Mouse (Mus musculus): ENCODE measurements at regions not wholly inside any gene's neighbourhood (a gene's known extent, or its start where the extent isn't known, plus 50 kb on each side); places are given as distances from the start of the nearest gene placed in this dataset.

DNA sequence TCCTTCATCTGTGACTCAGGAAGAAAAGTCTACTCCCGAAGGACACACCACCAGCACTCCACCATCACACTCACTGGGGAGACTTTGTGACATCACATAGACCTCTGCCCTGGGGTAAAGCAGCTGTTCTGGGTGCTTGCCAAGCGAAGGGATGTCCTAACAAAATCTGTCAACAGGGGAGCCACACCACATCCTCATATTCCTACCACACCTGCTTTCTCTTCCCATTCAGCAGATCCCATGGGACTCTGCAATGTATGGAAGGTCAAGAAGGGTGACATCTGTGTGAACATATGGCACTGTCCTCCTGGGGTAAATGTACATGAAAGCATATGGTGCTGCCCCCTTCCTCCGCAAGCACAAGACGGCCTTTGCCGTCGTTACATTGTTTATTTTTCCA, 375.5 kb downstream of the Etv1 start:
- Histone ChIP-seq H3K27ac (no peak overlapping the region), H3K4me1 (no peaks in the 10 kb centered on the region), H3K9me3 (no peaks in the 10 kb centered on the region), H3K27me3 (ENCODE audit: insufficient read depth, poor library complexity, severe bottlenecking) (no peaks in the 10 kb centered on the region), H3K36me3 (no peaks in the 10 kb centered on the region), H3K4me3 (no peak overlapping the region)
- 79% methylated on average over 6 of the region's 6 CpGs for WGBS
- no peak for DNase-seq (ENCODE audit: low spot score)

- WGBS = 72% methylated on average over 4 of the region's 4 CpGs
- Histone ChIP-seq H3K9me3 (no peaks in the 10 kb centered on the region), H3K36me3 (no peaks in the 10 kb centered on the region), H3K27me3 (ENCODE audit: insufficient read depth, poor library complexity, severe bottlenecking) (no peaks in the 10 kb centered on the region), H3K27ac (no peak overlapping the region), H3K4me3 (no peak overlapping the region), H3K4me1 (no peaks in the 10 kb centered on the region)
- DNase-seq (ENCODE audit: low spot score) = no peak
Measured at GRCm38 (mm10) chr12:39176958-39177357, 397.8 kb downstream of the Etv1 start.

GRCm38 (mm10) chr12:39224073-39224472, 444.9 kb downstream of the Etv1 start:
- no peaks in the 10 kb centered on the region for H3K36me3 ChIP-seq
- no peak overlapping the region for H3K27ac ChIP-seq
- no peak for DNase-seq (ENCODE audit: low spot score)
- H3K9me3 ChIP-seq = no peaks in the 10 kb centered on the region
- 78% methylated on average over 4 of the region's 4 CpGs for WGBS
- no peak overlapping the region for H3K4me3 ChIP-seq
- no peaks in the 10 kb centered on the region for H3K27me3 ChIP-seq (ENCODE audit: insufficient read depth, poor library complexity, severe bottlenecking)
- H3K4me1 ChIP-seq = no peaks in the 10 kb centered on the region

DNA sequence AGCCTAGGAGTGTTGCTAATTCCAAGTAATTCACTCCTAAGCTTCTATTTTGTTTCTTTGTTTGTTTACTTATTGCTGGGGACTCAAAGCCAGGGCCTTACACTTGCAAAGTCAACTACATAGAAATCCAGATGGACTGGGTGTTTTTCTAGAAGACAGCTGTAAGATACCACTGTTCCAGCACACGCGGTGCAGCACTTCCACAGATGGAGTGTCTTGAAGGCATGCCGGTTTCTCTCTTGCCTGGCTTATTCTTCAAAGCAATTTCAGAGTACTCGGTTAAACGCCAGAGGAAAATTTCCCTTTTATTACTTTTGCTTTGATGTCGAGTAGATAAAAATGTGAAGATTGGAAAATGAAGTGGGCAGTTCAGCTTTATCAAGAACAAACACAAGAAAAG, 477.4 kb downstream of the Etv1 start:
- Histone ChIP-seq H3K27me3 (ENCODE audit: insufficient read depth, poor library complexity, severe bottlenecking) (no peaks in the 10 kb centered on the region), H3K4me3 (no peak overlapping the region), H3K27ac (no peak overlapping the region), H3K36me3 (no peaks in the 10 kb centered on the region), H3K4me1 (no peaks in the 10 kb centered on the region), H3K9me3 (no peaks in the 10 kb centered on the region)
- DNase-seq (ENCODE audit: low spot score) = no peak
- 80% methylated on average over 6 of the region's 6 CpGs for WGBS

GRCm38 (mm10) chr12:39257571-39257970, 478.4 kb downstream of the Etv1 start:
- WGBS = 76% methylated on average over 1 of the region's 1 CpGs
- DNase-seq (ENCODE audit: low spot score) = no peak
- H3K27me3 ChIP-seq (ENCODE audit: insufficient read depth, poor library complexity, severe bottlenecking) = no peaks in the 10 kb centered on the region
- no peak overlapping the region for H3K4me3 ChIP-seq
- H3K36me3 ChIP-seq = no peaks in the 10 kb centered on the region
- H3K4me1 ChIP-seq = no peaks in the 10 kb centered on the region
- no peaks in the 10 kb centered on the region for H3K9me3 ChIP-seq
- no peak overlapping the region for H3K27ac ChIP-seq

DNA sequence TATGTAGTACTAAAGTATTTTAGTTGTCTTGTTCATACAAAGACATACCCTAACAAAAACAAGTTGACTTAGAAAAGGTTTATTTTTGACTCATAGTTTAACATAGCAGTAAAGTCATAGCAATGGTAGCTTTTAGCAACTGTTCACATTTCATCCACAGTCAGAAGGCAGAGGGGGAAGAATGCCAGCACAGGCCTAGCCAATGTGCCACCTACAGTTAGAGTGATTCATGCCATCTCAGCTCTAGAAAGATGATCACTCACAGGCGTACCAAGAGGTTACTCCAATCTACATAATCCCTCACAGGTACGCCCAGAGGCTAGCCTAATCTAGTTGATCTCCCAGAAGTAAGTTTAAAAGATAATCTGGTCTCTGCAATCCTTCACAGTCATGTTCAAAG, 510.5 kb downstream of the Etv1 start:
- Histone ChIP-seq H3K9me3 (no peaks in the 10 kb centered on the region), H3K27ac (no peak overlapping the region), H3K4me3 (no peak overlapping the region), H3K36me3 (no peaks in the 10 kb centered on the region), H3K4me1 (no peaks in the 10 kb centered on the region), H3K27me3 (ENCODE audit: insufficient read depth, poor library complexity, severe bottlenecking) (no peaks in the 10 kb centered on the region)
- no peak for DNase-seq (ENCODE audit: low spot score)
- WGBS = 70% methylated on average over 2 of the region's 2 CpGs

DNA sequence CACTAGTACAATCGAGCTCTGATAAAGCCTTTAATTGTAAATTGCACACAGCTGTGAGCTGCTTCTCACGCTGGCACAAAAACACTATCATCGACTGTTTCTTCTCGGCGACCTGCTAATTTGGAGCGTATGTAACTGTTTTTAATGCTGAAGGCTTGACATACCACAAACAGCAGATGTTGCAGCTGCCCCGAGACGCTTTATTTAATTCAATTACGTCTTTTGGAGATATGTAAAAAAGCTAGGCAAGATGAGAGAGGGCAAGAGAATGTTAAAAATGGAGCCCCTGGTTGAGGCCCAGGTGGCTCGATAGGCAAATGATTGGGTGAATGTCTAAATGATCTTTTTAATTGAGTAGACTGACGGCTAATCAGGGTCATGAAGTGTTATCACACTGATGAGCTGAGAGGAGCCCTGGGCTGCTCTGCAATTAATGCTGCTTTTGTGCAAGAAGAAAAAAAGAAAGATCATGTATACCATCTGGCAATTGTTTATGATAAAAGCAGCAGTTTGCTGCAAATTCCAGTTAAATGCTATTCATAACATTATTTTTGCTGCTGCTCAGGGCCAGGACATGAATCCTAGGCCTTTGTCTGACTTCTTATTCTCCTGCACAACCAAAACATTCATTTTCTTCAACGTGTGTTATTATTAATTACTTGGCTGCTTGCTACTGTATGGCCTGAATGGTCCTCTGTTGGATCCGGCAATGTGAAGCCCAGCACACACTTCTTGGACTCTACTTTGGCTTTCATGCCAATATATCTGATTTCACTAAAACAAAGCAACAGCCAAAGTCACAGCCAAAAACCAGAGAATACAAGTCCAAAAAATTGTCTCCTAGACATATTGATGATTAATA, 522.4 kb downstream of the Etv1 start:
- H3K27me3 ChIP-seq (ENCODE audit: insufficient read depth, poor library complexity, severe bottlenecking) = no peaks in the 10 kb centered on the region
- WGBS = 70% methylated on average over 13 of the region's 13 CpGs
- no peak overlapping the region for H3K27ac ChIP-seq
- no peak overlapping the region for H3K4me3 ChIP-seq
- H3K4me1 ChIP-seq = no peaks in the 10 kb centered on the region
- no peaks in the 10 kb centered on the region for H3K9me3 ChIP-seq
- no peaks in the 10 kb centered on the region for H3K36me3 ChIP-seq
- DNase-seq (ENCODE audit: low spot score) = no peak

DNA sequence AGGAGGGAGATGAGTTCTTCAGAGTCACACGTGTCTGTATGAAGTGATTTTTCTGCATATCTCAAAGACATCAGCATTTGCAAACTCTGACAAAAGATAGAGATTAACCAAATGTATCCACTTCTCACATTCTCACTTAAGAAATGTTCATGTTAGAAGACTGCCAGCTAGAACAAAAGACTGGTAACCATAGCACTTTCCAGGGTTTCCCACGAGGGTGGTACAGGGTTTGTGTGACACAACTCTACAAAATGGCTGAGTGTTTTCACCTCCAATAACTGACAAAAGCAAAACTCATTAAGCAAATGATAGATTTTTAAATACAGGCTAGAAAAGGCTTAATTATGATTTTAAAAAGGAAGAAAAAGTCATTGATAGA, 523.0 kb downstream of the Etv1 start:
- H3K27me3 ChIP-seq (ENCODE audit: insufficient read depth, poor library complexity, severe bottlenecking) = no peaks in the 10 kb centered on the region
- H3K4me3 ChIP-seq = no peak overlapping the region
- no peaks in the 10 kb centered on the region for H3K4me1 ChIP-seq
- H3K9me3 ChIP-seq = no peaks in the 10 kb centered on the region
- no peaks in the 10 kb centered on the region for H3K36me3 ChIP-seq
- WGBS = 73% methylated on average over 2 of the region's 2 CpGs
- no peak for DNase-seq (ENCODE audit: low spot score)
- H3K27ac ChIP-seq = no peak overlapping the region

GRCm38 (mm10) chr12:39307746-39308145, 528.6 kb downstream of the Etv1 start:
- Histone ChIP-seq H3K36me3 (no peaks in the 10 kb centered on the region), H3K9me3 (no peaks in the 10 kb centered on the region), H3K27ac (no peak overlapping the region), H3K4me3 (no peak overlapping the region), H3K27me3 (ENCODE audit: insufficient read depth, poor library complexity, severe bottlenecking) (no peaks in the 10 kb centered on the region), H3K4me1 (no peaks in the 10 kb centered on the region)
- WGBS = 75% methylated on average over 1 of the region's 1 CpGs
- no peak for DNase-seq (ENCODE audit: low spot score)

DNA sequence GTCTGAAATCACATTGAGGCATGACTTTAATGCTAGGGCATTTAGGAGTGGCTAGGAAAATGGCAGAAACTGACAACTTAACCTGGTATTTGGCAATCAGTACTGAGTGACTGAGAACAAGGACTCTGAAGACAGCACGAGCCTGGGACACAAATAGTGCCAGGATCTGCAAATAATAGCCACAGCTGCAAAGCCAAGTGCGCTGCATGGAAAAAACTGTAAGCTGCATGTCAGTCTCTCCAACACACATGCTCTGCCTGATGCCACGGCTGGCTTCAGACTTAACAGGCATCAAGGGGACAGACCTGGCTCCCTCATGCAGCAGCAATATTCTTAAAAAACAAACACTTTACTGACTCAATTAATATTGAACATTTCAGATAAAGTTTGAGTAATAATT, 530.7 kb downstream of the Etv1 start:
- Histone ChIP-seq H3K27me3 (ENCODE audit: insufficient read depth, poor library complexity, severe bottlenecking) (no peaks in the 10 kb centered on the region), H3K27ac (no peak overlapping the region), H3K4me1 (no peaks in the 10 kb centered on the region), H3K9me3 (no peaks in the 10 kb centered on the region), H3K36me3 (no peaks in the 10 kb centered on the region), H3K4me3 (no peak overlapping the region)
- DNase-seq (ENCODE audit: low spot score) = no peak
- WGBS = 67% methylated on average over 3 of the region's 3 CpGs

GRCm38 (mm10) chr12:39317229-39317628, 538.0 kb downstream of the Etv1 start:
- no peak for DNase-seq (ENCODE audit: low spot score)
- no peaks in the 10 kb centered on the region for H3K36me3 ChIP-seq
- no peak overlapping the region for H3K4me3 ChIP-seq
- 80% methylated on average over 4 of the region's 4 CpGs for WGBS
- H3K9me3 ChIP-seq = no peaks in the 10 kb centered on the region
- H3K27ac ChIP-seq = no peak overlapping the region
- no peaks in the 10 kb centered on the region for H3K4me1 ChIP-seq
- no peaks in the 10 kb centered on the region for H3K27me3 ChIP-seq (ENCODE audit: insufficient read depth, poor library complexity, severe bottlenecking)

GRCm38 (mm10) chr12:39321453-39321852, 542.3 kb downstream of the Etv1 start:
- Histone ChIP-seq H3K4me3 (no peak overlapping the region), H3K4me1 (no peaks in the 10 kb centered on the region), H3K27ac (no peak overlapping the region), H3K36me3 (no peaks in the 10 kb centered on the region), H3K9me3 (no peaks in the 10 kb centered on the region), H3K27me3 (ENCODE audit: insufficient read depth, poor library complexity, severe bottlenecking) (no peaks in the 10 kb centered on the region)
- no peak for DNase-seq (ENCODE audit: low spot score)
- 70% methylated on average over 1 of the region's 1 CpGs for WGBS

DNA sequence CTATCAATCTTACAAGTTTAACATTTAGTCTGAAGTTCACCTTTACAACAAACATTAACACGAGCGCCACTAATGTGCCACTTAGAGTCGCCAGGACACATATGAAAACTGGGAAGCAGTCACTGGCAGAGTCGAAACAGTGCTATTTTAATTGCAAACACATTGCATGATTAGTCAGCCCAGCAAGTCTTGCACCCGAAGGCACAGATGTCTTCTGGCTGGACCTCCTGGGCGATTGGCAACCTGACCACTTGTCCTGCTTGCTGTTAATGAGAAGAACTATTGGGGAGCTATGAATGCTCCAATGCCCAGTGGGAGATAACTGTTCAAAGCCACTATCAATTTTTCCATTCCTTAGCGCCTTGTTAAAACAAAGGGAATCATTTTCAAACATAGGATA, 547.0 kb downstream of the Etv1 start:
- DNase-seq (ENCODE audit: low spot score) = no peak
- Histone ChIP-seq H3K27me3 (ENCODE audit: insufficient read depth, poor library complexity, severe bottlenecking) (no peaks in the 10 kb centered on the region), H3K4me3 (no peak overlapping the region), H3K36me3 (no peaks in the 10 kb centered on the region), H3K4me1 (no peaks in the 10 kb centered on the region), H3K9me3 (no peaks in the 10 kb centered on the region), H3K27ac (no peak overlapping the region)
- 82% methylated on average over 7 of the region's 7 CpGs for WGBS
